Mouse (Mus musculus) gastrocnemius, postnatal 10 days (tissue): ENCODE data around the gene Gpnmb. TPM values are rescaled to one million over a fixed set of nuclear protein-coding genes. Genes with fewer than 3 reads are reported as not detected.

Experiments used
- DNase-seq: peaks from one replicate; pipeline ENCODE4 v3.0.0; 2021; ENCODE audit warnings: mixed read lengths
- long read RNA-seq, 2 experiments: library from polyadenylated mRNA; stranded (forward); transcript quantifications; one replicate each; pipeline ENCODE4 v2.0.0; 2021
- total RNA-seq, 2 experiments: library from RNA; stranded (reverse); gene quantifications; 2 replicates each; pipeline ENCODE4 v1.2.3; 2021

Gene Gpnmb
- 1 to 10 TPM; 1.8 to 2.4 TPM for total RNA-seq
- long read RNA-seq, experiment 1, partial matches to known transcripts: 1 of 2 reads
- long read RNA-seq, experiment 1, other reads (novel, unspliced or antisense): 0 of 2 reads
- long read RNA-seq, experiment 2, partial matches to known transcripts: 0 of 2 reads
- long read RNA-seq, experiment 2, other reads (novel, unspliced or antisense): 0 of 2 reads

DNA sequence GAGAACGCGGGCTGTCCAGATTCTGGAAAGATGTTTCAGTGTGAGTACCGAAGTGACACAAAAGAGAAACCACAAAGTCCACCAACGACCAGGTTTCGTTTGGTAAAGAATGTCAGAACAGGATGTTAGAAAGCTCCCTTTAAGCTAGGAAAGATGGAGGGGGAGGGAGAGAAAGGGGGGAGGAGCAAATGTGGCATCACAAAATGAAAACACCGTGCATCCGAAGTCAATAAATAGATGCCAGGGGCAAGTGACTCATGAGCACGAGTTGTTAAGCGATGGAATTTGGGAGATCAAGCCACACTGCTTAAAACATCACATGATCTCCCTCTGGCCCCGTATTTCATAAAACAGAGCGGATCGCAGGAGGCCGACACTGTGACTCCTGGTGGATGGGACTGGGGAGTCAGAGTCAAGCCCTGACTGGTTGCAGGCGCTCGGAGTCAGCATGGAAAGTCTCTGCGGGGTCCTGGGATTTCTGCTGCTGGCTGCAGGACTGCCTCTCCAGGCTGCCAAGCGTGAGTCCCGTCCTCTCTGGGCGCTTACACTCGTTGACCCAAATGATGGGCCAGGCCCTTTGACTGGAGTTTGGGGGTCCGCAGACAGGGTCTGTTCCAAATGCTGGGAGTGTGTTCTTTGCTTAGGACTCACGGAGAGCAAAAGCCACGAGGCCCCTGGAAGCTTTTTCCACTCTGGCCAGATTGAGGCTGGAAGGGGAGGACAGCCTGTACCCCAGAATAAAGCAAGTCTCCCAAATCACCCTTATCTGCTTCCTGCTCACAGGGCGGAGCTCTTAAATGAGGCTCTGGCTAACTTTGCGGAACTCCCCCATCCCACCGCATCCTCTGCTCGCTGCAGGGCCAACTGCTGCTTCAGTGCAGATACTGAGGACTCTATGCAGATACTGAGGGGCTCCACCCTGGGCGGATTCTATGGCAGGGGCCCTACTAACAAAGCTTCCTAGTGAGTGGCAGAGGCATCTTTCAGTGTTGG lies at the start of gene Gpnmb:
TSS of gene Gpnmb (plus strand) at position 272 of the 993 bp plus-strand sequence.
- peak; percentile 24 for DNase-seq

GRCm38 (mm10) chr6:48989971-48990370 lies 46.4 kb upstream of the Gpnmb start:
- DNase-seq: no peak

- DNase-seq: no peak
Observed at GRCm38 (mm10) chr6:48991991-48992390, 44.4 kb upstream of the Gpnmb start.

- DNase-seq: no peak
Observed at GRCm38 (mm10) chr6:48998186-48998585, 38.2 kb upstream of the Gpnmb start.

- DNase-seq: no peak
Observed at GRCm38 (mm10) chr6:48998796-48999195, 37.5 kb upstream of the Gpnmb start.

- no peak for DNase-seq
Observed at GRCm38 (mm10) chr6:49003381-49003780, 33.0 kb upstream of the Gpnmb start.

- peak; percentile 61 for DNase-seq
Observed at GRCm38 (mm10) chr6:49007981-49008380, 28.4 kb upstream of the Gpnmb start.

DNA sequence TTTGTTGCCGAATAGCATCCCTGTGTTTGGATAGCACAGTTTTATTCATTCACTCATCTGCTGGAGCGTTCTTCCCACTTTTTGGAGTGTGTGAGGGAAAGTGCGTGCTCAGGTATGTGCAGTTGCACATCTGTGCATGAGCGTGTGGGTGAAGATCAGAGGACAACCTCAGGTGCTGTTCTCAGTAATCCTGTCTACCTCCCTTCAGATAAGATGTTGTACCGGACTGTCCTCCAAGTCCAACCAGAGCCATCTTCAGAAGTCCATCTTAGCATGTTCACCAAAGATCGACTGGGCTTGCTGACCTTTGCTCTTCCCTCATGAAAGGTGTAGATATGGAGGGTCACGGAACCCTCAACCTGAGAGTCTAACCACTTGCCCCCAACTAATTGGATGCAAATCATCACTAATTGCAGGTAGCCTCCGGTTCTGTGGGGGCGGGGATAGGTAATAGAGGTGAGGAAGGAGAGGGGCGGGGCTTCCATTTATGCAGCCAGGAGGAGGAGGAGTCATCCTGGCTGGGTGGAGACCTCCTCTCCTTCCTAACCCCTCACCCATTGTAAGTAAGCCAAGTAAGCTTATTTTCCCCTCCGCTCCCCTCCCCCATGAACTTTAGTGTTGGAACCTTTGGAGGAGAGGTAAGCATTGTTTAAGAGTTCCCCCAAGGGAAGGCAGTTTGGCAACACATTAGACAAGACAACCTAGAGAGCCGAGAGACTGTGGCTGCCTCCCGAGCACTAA lies 27.8 kb upstream of the Gpnmb start:
- DNase-seq: no peak

GRCm38 (mm10) chr6:49009161-49009555 lies 27.2 kb upstream of the Gpnmb start:
- no peak for DNase-seq

DNA sequence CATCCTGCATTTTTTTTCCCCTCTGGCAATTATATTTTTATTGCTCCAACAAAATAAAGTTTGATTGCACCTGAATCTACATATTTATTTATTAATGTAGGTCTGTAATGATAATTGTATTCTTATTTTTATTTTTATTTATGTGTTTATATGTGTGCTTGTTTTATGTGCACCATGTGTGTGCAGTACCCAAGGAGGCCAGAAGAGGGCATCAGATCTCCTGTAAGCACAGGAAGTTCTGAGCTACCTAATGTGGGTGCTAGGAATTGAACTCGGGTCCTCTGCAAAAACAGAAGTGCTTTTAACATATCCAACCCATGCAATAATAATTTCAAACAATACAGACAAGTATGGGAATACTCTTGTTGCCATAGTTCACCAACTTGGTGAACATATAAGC lies 26.7 kb upstream of the Gpnmb start:
- DNase-seq: no peak

DNA sequence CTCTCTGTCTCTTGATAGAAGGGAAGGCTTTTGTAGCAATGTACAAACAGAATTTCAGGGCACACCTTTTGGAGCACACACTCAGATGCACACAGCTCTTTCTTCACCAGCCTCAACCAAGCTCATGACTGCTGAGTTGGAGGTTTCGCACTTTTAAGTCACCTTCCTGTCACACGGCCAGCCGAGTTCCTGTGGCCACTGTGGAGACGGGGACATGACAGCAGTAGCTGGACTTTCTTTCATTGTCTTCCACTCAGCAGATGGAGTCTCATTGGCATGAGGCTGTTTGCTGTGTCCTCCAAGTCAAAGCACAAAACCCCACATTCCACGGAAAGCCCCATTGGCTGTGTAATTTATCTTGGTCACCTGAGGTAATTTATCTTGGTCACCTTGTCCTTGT lies 25.2 kb upstream of the Gpnmb start:
- no peak for DNase-seq

DNA sequence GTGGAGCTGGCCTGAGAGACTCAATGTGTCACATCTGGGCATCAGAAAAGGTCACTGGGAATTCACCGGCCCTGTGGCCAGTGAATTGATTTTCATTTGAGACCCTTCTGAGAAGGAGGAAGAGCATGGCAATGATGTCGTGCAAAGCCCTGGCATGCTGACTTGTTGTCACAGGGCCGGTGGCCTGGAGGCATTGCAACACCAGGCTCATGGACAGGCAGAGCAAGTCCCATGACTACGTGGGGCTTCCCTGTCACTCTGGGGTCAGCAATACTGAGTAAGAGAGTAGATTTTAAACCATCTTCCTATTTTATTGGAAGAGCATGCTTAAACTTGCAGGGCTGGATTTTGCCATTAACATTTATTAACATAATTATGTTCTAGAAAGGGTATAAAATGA lies 23.3 kb upstream of the Gpnmb start:
- no peak for DNase-seq

GRCm38 (mm10) chr6:49013458-49013857 lies 22.9 kb upstream of the Gpnmb start:
- DNase-seq: no peak

GRCm38 (mm10) chr6:49017150-49017549 lies 19.2 kb upstream of the Gpnmb start:
- no peak for DNase-seq

DNA sequence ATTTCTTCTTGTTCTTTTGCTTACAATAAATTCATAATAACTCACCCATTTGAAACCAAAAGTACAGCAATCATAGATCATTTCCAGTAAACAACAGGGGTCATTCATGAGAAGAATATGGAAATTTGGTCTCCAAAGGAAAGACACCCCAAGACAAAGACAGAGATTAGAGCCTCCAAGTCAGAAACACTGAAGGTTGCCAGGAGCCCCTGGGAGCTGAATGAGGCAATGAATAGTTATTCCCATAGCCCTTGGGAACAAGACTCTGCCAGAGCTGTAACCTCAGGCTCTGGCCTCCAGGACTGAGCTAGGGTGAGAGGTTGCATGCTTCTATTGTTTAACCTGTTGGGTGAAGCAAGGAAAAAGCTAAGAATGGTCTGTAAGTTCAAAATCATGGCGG lies 17.0 kb upstream of the Gpnmb start:
- no peak for DNase-seq

- no peak for DNase-seq
Observed at GRCm38 (mm10) chr6:49021141-49022012, 15.0 kb upstream of the Gpnmb start.

GRCm38 (mm10) chr6:49022384-49022783 lies 14.0 kb upstream of the Gpnmb start:
- DNase-seq: no peak

DNA sequence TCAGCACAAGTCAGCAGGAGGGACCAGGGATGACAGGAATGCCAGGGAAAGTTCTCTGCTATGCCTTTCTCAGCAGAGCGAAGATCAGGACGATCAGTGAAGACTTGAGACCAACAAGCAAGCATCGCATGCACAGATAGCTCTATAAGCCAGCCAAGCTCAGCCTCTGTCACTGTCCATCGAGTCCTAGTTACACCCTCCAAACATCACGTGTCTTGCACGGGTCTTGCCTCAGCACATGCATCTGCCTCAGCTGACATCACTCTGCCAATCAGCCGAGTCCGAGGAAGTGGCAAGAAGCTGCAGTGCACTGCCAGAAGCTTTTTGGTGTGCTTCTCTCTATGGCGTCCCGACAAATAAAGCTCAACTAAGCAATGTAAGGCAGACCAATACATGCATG lies 13.0 kb upstream of the Gpnmb start:
- DNase-seq: no peak

GRCm38 (mm10) chr6:49025290-49025689 lies 11.1 kb upstream of the Gpnmb start:
- no peak for DNase-seq

- DNase-seq: no peak
Observed at GRCm38 (mm10) chr6:49026496-49026895, 9.8 kb upstream of the Gpnmb start.

GRCm38 (mm10) chr6:49028019-49028418 lies 8.3 kb upstream of the Gpnmb start:
- DNase-seq: no peak

- DNase-seq: no peak
Observed at GRCm38 (mm10) chr6:49028708-49029107, 7.6 kb upstream of the Gpnmb start.
